Mouse (Mus musculus) MEL-GATA-1-ER (cell line): ENCODE data around the gene Tbc1d23.

Experiments used
- DNase-seq: peaks from one replicate; pipeline ENCODE4 v3.0.0-alpha.2; 2012; ENCODE audit warnings: low read depth; ENCODE audit errors: extremely low read depth

Tbc1d23 gene

DNA sequence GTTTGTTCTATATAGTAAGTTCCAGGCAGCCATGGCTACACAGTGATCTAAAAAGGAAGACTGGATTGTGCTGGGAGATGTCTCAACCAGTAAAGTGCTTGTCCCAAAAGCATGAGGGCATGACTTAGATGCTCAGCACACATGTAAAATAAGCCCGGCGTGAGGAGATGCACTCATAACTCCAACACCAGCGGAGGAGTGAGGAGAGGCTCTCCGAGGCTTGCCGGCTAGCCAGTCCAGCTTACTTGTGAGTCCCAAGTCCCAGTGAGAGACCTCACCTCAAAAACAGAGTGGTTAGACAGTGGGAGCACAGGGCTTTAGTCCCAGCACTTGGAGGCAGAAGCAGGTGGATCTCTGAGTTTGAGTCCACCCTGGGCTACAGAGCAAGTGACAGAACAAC, 66.1 kb downstream of the Tbc1d23 start:
- DNase-seq: no peak

DNA sequence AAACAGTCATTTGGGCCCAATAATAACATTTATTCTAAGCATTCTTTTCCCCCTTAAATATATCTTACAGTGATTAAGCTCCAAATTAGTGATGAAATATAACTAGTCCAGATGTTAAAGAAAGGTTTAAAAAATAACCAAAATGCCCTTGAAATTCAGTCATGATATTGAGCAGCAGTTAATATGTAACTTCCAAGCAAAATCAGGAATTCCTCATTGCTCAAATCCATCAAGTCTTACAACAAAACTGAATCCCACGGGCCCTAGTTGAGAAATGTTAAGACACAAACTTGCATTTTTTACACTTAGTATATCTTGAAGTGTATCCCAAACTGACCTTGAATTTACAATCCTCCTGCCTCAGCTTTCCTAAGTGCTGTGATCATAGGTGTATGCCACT, 67.6 kb downstream of the Tbc1d23 start:
- DNase-seq: no peak

DNA sequence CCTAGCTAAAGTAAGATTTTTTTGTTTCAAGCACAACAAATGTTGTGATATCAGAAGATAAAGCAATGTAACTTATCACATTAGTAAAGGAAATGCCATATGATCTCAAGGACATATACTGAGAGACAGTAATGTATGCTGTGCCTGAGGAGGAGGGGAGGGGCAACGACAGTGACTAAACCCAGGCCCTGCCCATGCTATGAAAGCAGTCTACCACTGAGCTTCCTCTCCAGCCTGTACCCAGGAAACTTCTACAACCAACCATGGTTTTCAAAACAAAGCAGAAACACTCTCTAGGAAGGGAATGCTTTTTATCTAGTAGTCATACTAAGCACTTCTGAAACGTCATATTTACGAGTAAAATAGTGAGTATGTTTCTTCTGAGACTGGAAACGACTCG, 68.5 kb downstream of the Tbc1d23 start:
- no peak for DNase-seq

DNA sequence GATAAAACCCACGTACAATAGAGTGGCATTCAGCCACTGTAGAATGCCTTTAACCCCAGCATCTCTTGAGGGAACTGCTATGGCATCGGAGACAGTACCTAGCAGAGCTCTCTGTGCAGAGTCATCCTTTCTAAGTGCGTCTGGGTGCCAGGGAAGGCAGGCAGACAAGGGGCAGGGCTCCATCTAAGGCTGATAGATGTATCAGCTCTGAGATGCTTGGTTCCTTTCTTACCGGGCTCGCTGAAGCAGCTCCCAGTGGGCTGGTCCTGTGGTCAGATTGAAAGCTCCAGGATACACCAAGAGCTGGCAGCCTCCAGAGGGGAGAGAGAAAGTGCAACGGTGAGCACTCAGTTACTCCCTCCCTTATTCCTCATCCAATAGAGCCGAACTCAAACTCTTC, 71.5 kb downstream of the Tbc1d23 start:
- no peak for DNase-seq

DNA sequence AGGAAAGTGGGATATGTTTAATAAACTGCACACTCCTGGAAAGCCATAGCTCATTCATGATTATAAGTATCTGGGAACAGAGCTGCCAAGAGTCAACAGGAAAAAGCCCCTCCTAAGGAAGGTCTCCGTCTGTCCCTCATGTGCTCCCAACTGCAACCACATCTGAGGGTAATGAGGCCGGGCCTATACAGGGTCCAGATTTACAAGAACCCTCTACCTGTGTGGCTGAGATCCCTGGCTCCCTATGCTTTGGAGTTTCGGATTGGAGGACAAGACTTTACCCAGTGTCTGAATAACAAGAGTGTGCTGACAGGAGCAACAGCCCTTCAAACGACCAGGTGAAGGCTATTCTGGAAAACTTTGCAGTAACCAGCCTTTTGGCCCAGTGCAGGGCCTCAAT, 73.6 kb downstream of the Tbc1d23 start:
- no peak for DNase-seq

DNA sequence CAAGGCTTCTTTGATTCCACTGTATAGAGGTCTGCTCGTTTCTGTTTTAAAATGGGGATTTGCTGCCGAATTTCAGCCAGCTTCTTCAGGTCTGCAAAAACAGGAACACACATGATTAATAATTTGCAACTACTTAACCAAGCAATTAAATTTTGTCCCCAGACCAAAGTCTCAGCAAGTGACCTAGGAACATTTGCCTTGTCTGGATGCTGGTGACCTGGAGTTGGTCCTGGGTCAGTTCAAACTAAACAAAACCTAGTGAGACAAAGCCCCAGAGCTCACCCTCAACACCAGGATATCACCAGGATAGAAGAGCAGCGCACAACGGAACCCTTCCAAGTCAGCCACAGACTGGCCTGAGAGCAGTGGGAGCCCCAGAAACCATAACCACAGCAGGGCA, 74.2 kb downstream of the Tbc1d23 start:
- DNase-seq: no peak

DNA sequence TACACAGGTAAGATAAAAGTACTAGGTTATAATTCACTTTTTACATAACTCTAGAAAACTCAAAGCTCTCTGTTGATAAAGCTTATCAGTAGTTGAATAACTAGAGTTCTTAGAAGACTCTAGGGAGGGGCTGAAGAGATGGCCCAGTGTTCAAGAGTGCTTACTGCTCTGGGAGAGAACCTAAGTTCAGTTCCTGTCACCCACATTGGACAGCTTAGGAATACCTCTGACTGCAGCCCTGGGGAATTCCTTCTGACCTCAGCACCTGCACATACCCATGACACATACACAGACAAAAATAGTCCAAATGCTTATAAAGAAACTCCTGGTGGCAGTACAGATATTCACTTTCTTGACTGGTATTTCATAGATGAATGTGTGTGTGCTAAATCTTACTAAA, 75.4 kb downstream of the Tbc1d23 start:
- DNase-seq: no peak

DNA sequence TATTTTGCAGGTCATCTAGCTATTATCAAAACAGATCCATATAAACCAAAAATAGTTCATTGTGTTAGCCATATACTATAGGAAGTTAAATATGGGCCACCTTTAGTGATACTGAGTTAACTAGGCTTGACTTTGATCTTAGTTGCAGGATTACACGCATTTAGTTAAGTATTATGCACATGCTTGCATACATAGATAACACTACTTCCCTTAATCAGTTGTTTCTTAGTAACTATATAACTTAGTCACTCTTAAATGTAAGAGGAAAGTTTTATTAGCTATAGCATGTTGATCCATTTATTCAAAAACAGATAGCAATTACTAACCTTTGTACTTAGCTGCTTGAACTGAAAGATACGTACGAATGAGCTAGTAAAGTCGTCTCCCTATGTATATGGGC, 79.9 kb downstream of the Tbc1d23 start:
- no peak for DNase-seq

DNA sequence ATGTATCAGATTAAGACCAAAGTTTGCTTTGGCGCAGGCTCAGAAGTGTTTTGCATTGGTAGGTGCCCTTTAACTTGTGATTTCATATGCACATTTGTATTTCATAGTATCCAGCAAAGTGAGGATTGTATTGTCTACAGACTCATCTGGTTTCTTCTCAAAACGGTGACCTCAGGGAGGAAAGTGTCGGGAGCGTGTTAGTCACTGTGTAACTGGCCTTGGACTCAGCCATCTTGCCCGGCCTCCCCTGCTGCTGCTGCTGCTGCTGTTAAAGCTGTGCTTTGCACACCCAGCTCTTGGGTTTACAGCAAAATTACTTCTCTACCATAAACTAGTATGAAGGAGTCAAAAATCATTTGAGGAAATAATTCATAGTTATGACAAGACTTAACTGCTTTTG, 86.6 kb downstream of the Tbc1d23 start:
- no peak for DNase-seq

DNA sequence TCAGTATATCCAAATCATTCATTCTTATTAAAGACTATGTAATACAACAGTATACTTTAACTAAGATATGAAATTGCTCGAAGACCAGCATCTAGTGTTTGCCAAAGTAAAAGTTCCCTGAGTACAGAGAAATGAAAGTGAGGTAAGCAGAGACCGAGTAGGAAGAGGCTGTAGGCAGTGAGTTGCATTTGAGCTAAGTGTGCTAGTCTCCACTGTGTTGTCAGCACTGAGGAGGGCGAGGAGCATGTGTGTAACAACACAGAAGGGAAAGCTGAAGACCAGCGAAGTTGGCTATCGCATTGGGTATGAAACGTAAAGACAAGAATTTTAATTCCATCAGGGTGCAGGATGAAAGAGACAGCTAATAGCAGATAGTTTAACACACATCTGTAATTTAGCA, 97.7 kb downstream of the Tbc1d23 start:
- DNase-seq: no peak

DNA sequence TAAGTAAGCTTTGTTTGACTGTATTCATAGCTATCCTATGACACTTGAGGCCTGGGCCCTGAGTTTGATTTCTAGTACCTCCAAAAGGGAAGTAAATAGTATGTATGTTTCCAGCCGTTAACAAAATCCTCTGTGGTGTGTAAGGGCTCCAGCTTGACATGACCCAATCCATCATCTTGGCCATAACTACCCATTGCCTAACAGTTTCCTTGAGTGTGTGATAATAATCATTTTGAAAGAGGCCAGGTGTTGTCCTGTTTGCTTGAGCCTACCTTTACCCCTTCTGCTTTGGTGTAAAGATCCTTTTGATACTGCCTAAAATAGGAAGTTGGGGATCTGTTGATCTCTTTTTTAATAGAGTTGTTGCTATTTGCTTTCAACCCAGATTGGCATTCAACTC, 99.0 kb downstream of the Tbc1d23 start:
- DNase-seq: no peak

DNA sequence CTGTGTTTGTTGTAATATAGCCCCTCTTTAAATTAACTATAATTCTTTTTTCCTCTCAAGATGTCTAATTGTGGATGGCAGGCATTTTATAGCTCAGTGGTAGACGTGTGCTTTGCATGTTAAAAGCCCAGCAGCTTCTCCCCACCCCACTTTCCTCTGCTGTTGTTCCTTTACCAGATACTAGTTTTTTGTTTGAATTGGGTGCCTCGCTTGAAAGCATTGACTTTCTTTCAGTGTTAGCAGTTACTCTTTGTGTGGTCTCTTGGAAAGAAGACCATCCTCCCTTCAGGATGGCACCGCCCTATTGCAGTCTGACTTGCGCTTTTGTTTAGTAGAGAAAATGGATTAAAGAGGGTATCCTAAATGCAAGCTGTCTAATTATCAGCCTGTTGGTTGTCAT, 99.8 kb downstream of the Tbc1d23 start:
- DNase-seq: no peak

DNA sequence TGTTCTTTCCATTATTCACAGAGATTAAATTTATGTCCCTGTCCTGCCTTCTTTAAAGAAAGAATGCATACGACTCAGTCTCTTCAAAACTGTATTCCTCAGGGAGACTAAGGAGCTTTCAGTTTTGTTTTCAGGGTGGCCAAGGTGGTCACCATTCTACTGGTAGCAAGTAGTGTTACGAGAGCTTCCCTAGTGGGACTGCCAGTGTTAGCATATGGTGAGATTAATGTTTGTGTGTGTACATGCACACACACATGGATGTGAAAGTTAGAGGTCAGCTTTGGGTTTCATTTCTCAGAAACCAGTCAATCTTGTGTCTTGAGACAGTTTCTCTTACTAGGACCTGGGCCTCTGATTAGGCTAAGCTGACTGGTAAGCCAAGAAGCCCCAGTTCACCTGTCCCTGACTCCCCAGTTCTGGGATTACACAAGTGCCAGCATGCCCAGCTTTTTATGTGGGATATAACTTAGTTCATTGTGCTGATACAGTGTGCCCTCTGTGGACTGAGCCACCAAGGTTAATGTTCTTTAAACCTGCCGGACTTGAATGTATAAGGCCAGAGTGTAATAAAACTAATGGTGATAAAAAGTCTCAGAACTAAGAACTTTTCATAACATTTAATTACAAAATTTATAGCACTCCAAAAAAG, 100.4 kb downstream of the Tbc1d23 start:
- DNase-seq: no peak

DNA sequence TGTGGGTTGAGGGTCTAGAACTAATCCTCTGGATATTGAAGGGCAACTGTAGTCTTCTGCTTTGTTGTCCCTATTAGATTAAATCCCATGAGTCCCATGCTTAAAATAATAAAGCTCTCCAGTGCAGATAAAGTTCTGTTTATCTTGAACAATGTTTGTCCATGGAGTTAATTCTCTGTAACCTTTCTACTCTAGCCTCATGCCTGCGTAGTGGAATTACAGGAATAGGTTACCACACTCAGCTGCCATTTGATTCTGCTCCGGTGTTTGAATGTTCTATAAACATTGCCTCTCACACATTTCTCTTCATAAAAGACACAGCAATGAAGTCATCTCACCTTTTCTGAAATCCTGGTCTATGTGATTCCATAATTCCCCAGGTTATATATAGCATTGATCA, 103.5 kb downstream of the Tbc1d23 start:
- no peak for DNase-seq

DNA sequence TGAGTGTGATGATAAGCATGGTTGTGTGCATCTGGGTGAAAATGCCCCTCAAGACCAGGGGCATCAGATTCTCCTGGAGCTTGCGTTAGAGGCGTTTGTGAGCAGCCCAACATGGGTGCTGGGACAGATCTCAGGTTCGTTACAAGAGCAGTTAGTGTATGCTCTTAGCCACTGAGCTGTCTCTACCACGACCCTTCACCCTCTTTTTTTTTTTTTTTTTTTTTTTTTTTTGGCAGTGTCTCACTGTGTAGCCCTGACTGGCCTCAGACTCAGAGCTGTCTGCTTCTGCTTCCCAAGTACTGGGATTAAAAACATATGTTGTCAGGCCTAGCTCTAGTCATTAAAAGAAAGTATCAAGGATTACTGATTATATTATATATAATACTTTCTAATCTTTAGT, 105.0 kb downstream of the Tbc1d23 start:
- DNase-seq: no peak

DNA sequence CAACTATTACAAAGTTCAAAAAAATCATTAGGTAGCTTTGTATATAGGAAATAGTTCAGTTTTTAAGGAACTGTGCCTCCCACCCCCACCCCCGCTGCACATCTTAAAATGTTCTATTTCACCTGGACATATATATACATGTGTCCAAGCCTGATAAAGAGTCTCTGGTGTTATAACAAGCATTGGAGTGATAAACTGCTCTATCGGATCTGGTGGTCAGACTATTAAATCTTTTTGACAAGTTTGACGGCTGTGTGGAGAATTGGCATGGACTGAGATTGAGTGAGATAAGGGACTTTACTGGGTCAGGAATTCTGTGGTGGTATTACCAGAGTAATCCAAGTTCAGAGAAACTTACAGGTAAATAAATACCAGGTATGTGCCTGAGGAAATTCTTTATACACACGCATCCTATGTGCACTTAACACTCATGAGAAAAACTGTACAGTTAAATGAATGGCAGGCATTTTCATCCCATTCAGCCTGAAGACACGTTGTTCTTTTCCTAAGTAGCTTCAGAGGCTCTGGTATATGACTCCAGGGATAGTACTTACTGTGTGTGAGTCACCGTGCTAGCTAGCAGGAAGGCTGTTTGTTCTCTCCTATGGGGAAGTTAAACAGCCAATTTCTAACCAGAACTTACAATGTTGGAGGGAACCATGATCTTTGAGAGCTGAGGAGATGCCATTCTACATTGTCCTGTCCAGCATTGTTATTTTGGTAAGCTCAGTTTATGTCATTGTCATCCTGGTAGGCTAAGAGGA, 108.4 kb downstream of the Tbc1d23 start:
- DNase-seq: no peak

DNA sequence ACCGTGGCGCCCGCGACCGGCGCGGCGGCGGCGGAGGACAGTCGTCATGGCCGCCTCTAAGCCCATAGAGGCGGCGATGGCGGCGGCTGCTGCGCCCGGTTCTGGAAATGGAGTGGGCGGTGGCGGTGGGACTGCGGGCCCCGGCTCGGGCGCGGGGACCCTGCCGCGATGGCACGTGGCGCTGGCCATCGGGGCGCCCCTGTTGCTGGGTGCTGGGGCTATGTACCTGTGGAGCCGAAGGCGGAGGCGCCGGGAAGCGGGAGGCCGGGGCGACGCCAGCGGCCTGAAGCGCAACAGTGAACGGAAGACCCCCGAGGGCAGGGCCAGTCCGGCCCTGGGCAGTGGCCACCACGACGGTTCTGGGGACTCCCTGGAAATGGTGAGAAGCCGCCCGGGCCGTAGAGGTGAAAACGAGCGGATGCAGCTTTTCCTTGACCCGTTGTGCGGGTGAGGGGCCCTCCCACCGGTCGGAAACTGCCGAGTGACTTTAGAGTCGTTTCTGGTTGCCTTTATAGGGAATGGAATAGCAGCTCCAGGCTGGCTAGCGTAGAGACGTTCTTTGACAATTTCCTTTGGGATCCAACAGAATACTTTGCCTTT, 109.4 kb downstream of the Tbc1d23 start:
- DNase-seq: no peak

DNA sequence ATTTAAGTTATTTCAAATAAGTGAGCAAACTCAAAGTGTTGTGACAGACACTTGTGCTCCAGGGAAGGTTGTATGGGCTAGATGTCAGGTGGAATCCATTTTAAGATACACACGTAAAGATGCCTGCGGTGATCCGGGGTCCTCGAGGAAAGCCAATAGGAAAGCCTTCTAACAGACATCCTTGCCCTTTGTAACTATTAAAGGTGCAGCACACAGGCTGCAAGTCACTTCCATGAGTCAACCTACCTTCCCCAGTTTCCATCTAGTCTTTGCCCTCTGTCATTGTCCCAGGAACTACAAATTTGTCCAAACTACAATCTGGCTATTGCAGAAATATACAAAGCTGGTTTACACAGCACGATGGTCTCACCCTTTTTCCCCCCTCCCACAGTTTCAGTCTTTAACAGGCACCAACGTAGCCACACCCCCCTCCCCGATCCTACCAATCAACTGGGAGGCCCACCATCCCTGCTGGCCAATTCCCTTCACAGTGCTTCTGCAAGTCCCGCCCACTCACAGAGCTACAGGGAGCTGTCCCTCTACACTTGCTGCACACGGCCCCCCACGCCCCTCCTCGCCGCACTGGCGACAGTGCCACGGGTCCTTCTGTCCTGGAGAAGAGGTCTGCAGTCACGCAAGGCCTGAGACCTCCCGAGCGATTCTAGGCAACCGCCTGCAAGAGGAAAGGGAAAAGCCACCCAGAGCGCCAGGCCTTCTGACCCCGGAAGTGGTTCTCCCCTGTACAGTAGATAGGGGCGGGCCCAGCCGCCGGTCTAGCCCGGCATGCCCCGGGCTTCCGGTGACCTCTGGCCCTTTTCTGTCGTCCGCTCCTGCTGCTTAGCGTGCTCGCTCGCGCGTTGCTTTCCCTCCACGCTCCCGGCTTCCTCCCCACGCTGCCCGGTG, 110.1 kb downstream of the Tbc1d23 start, which contains the start of gene Tomm70a:
Tomm70a (plus strand) TSS at position 791 of the 903 bp plus-strand sequence.
- DNase-seq: peak; percentile 95
